Mouse (Mus musculus): ENCODE data around the gene Gm5065.

The Gm5065 gene

DNA sequence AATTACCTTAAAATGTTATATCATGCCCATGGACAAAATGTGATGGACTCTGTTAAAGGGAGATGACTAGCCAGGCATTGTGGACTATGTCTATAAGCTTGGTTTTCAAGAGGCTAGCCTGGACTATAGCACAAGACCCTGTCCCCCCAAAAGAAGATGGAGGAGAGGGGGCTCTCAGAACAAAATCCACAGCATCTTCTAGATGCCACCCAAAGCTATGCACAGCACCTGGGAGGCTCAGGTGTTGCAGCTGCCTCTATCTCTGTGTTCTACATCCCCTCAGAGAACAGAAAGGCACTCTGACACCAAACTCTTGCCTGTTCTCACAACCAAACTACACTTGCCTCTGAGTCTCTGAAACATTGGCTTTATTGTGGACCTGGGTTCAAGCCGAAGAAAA, at the start of gene Gm5065:
Gene Gm5065, plus strand, starts transcription at position 301 of the 400 bp plus-strand sequence.
- 82% methylated on average over 1 of the region's 1 CpGs for WGBS

DNA sequence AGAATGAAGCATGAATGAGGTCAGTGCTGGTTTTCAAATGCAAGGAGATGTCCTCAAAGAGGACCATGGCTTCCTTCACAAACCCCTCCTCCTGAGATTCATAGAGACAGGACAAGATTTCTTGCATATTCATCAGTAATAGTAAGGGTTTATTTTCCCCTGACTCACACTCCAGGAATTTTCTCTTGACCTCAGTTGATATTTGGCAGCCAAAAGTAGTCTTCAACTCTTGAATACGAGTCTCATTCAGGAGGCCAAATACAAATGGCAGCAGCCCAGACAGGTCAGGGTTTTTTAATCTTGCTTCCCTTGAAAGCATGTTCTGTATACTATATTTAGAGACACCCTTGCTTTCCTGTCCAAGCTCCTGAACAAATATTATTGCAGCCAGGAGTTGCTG, 22.8 kb upstream of the Gm5065 start:
- WGBS = 80% methylated on average over 1 of the region's 1 CpGs

DNA sequence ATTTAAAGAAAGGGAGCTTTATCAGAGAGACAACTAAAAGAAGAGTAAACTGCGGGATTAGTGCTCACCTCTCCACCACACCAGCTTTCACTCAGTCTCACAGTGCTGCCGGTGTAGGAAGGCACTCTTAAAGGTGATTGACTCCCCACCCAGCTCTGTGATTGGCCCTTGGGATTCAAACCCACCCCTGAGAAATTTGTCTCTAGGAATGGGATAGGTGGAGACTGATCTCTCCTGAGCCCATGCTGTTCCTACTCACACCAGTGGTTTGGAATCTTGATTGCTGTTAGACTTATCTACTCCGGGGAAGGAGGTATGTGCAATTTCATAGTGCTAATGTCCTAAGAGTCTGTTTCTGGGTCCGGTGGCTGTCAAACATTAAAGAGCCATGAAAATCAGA, 598 bp downstream of the Gm5065 start, which contains the start of gene Nlrp2:
Gene Nlrp2, minus strand, starts transcription at position 101 of the 400 bp plus-strand sequence.
- WGBS = 90% methylated on average over 4 of the region's 4 CpGs

DNA sequence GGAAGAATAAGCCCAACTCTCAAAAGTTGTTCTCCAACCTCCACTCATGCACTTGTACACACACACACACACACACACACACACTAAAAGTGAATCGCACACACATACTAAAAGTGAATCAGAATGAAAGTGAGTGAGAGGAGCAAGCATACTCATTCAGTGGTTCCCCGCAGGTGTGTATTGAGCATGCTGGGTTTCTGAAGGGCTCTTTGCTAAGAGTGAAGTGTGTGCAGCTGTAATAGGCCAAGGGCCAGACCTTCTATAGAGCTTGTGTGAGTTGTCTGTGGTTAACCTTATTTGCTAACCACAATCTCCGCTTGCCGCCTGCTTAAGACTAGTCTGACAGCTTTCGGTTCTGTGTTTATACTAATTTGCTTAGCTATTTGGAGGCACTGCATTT, 13.3 kb downstream of the Gm5065 start:
- 92% methylated on average over 5 of the region's 5 CpGs for WGBS

DNA sequence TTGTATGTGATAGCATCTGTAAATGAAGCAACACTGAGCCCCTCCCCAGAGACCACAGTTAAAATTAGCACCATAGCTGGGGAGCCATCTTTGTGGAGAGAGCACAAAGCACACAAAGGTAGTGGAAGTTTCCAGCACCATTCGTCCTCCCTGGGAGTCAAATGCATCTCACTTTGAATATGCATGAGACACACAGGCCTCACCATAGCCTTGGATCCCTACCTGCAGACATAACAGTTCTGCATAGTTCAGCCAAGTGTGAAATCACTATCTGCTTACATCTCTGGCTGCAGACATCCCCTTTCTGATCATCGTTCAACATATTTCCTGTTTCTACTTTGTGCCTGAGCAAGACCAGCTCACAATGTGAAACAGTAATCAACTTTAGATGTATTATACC, 16.4 kb downstream of the Gm5065 start:
- WGBS = 70% methylated on average over 2 of the region's 2 CpGs

DNA sequence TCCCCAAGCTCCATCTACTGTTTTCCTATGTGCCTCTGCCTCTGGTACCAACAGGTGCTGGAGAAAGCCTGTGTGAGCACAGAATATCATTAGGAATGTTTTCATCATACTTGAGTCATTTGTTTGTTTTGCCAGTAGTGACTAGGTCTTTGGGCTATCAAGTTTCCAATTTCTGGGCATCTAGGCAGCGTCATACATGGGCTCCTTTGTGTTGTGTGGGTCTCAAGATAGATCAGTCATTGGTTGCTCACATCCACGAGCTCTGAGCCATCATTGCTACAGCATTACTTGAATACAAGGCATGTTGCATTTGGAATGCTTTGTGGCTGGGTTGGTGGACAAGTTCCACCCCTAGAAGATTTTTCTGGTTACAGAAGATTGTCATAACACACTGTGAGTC, 55.9 kb downstream of the Gm5065 start:
- WGBS = 29% methylated on average over 2 of the region's 2 CpGs
